Mouse (Mus musculus) right cerebral cortex, postnatal 4 days (tissue): Measurements from ENCODE around the gene Prkce.

Experiments
- DNase-seq: peaks from one replicate; pipeline ENCODE4 v3.0.0-alpha.2; 2022

Gene Prkce

GRCm38 (mm10) chr17:86302861-86303331 lies 135.3 kb downstream of the Prkce start:
- no peak for DNase-seq

- DNase-seq: no peak
These were observed 136.0 kb downstream of the Prkce start for GRCm38 (mm10) chr17:86303401-86304243.

- no peak for DNase-seq
These were observed 137.5 kb downstream of the Prkce start for GRCm38 (mm10) chr17:86304923-86305630.

GRCm38 (mm10) chr17:86306161-86306560 lies 138.6 kb downstream of the Prkce start:
- no peak for DNase-seq

GRCm38 (mm10) chr17:86313413-86314139 lies 146.0 kb downstream of the Prkce start:
- no peak for DNase-seq

GRCm38 (mm10) chr17:86315874-86316273 lies 148.3 kb downstream of the Prkce start:
- DNase-seq: no peak

GRCm38 (mm10) chr17:86316771-86317170 lies 149.2 kb downstream of the Prkce start:
- no peak for DNase-seq

GRCm38 (mm10) chr17:86317197-86317596 lies 149.6 kb downstream of the Prkce start:
- DNase-seq: no peak

- no peak for DNase-seq
These were observed 152.5 kb downstream of the Prkce start for GRCm38 (mm10) chr17:86319967-86320602.

- DNase-seq: no peak
These were observed 155.3 kb downstream of the Prkce start for GRCm38 (mm10) chr17:86322840-86323239.

GRCm38 (mm10) chr17:86323310-86323709 lies 155.7 kb downstream of the Prkce start:
- no peak for DNase-seq

GRCm38 (mm10) chr17:86323909-86324686 lies 156.5 kb downstream of the Prkce start:
- no peak for DNase-seq

- no peak for DNase-seq
These were observed 157.2 kb downstream of the Prkce start for GRCm38 (mm10) chr17:86324756-86325155.

- no peak for DNase-seq
These were observed 157.7 kb downstream of the Prkce start for GRCm38 (mm10) chr17:86325317-86325716.

- no peak for DNase-seq
These were observed 160.4 kb downstream of the Prkce start for GRCm38 (mm10) chr17:86327958-86328357.

- no peak for DNase-seq
These were observed 161.9 kb downstream of the Prkce start for GRCm38 (mm10) chr17:86329273-86330075.

GRCm38 (mm10) chr17:86330076-86330955 lies 162.7 kb downstream of the Prkce start:
- DNase-seq: no peak

- DNase-seq: no peak
These were observed 164.2 kb downstream of the Prkce start for GRCm38 (mm10) chr17:86331835-86332234.

GRCm38 (mm10) chr17:86334990-86335389 lies 167.4 kb downstream of the Prkce start:
- DNase-seq: no peak

- no peak for DNase-seq
These were observed 169.1 kb downstream of the Prkce start for GRCm38 (mm10) chr17:86336652-86337073.
